Mouse (Mus musculus) layer of hippocampus, adult 9-10 months (tissue): ENCODE measurements at regions not wholly inside any gene's neighbourhood (a gene's known extent, or its start where the extent isn't known, plus 50 kb on each side); places are given as distances from the start of the nearest gene placed in this dataset.

Experiments used
- DNase-seq: peaks from one replicate; pipeline ENCODE4 v3.0.0; 2022; ENCODE audit warnings: low spot score

- no peak for DNase-seq
Measured at GRCm38 (mm10) chr10:23610485-23610884, 176.6 kb downstream of the Rps12 start.

GRCm38 (mm10) chr10:23610046-23610445 lies 177.0 kb downstream of the Rps12 start:
- no peak for DNase-seq

- no peak for DNase-seq
Measured at GRCm38 (mm10) chr10:23609270-23609914, 177.7 kb downstream of the Rps12 start.

GRCm38 (mm10) chr10:23600701-23601100 lies 186.4 kb downstream of the Rps12 start:
- DNase-seq, result no peak

GRCm38 (mm10) chr10:23595541-23595940 lies 191.5 kb downstream of the Rps12 start:
- DNase-seq, result no peak

GRCm38 (mm10) chr10:23580230-23580629 lies 206.8 kb downstream of the Rps12 start:
- DNase-seq, result no peak

GRCm38 (mm10) chr10:23571013-23571412 lies 216.1 kb downstream of the Rps12 start:
- DNase-seq, result no peak

- no peak for DNase-seq
Measured at GRCm38 (mm10) chr10:23569386-23569785, 217.7 kb downstream of the Rps12 start.

- DNase-seq, result no peak
Measured at GRCm38 (mm10) chr10:23562273-23562885, 211.8 kb upstream of the Eya4 start.

GRCm38 (mm10) chr10:23559980-23560658 lies 209.5 kb upstream of the Eya4 start:
- DNase-seq, result no peak

GRCm38 (mm10) chr10:23557828-23558227 lies 207.2 kb upstream of the Eya4 start:
- no peak for DNase-seq

- DNase-seq, result no peak
Measured at GRCm38 (mm10) chr10:23549207-23549606, 198.6 kb upstream of the Eya4 start.

- DNase-seq, result no peak
Measured at GRCm38 (mm10) chr10:23548322-23548721, 197.7 kb upstream of the Eya4 start.

- no peak for DNase-seq
Measured at GRCm38 (mm10) chr10:23542712-23543111, 192.1 kb upstream of the Eya4 start.

- no peak for DNase-seq
Measured at GRCm38 (mm10) chr10:23541914-23542313, 191.3 kb upstream of the Eya4 start.

- no peak for DNase-seq
Measured at GRCm38 (mm10) chr10:23534636-23535035, 184.1 kb upstream of the Eya4 start.

GRCm38 (mm10) chr10:23531964-23532758 lies 181.6 kb upstream of the Eya4 start:
- no peak for DNase-seq

- DNase-seq, result no peak
Measured at GRCm38 (mm10) chr10:23530715-23531114, 180.1 kb upstream of the Eya4 start.

GRCm38 (mm10) chr10:23526796-23527195 lies 176.2 kb upstream of the Eya4 start:
- no peak for DNase-seq

- DNase-seq, result no peak
Measured at GRCm38 (mm10) chr10:23522664-23523063, 172.1 kb upstream of the Eya4 start.

- DNase-seq, result no peak
Measured at GRCm38 (mm10) chr10:23493647-23494046, 143.1 kb upstream of the Eya4 start.

- DNase-seq, result no peak
Measured at GRCm38 (mm10) chr10:23492971-23493370, 142.4 kb upstream of the Eya4 start.

- DNase-seq, result no peak
Measured at GRCm38 (mm10) chr10:23488996-23489395, 138.4 kb upstream of the Eya4 start.
